Mouse (Mus musculus) ES-E14 (cell line): ENCODE measurements at regions not wholly inside any gene's neighbourhood (a gene's known extent, or its start where the extent isn't known, plus 50 kb on each side); places are given as distances from the start of the nearest gene placed in this dataset.

Source experiments
- CHD2 ChIP-seq: IDR thresholded peaks from 2 replicates; pipeline ENCODE4 v1.6.1; 2014; ENCODE audit warnings: mild to moderate bottlenecking, low read depth, low read length, inconsistent platforms
- MAFK ChIP-seq: IDR thresholded peaks from 2 replicates; pipeline ENCODE4 v1.6.1; 2014; ENCODE audit warnings: mild to moderate bottlenecking, low read depth, low read length, inconsistent platforms; ENCODE audit not compliant: insufficient read depth

DNA sequence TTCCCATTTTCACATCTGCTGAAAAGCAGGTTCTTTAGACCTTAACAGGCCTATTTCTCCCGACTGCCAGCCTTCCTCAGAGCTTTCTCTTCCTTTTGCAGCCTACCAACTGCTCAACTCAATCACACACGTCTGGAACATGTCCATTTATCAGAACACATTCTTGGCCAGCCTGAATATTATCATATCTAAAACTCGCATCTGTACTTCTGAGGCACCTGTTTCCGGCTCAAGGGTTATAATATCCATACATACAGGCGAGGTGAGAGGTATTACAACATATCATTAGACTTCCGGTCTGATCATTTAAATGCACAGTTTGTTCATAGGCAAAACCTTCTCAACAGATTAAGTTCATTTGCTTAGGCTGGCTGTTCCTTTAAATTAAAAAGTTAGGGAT, 101.8 kb upstream of the Gm527 start:
- TF ChIP-seq MAFK, result no peak
- no peak for TF ChIP-seq CHD2
